Mouse (Mus musculus) stomach, embryonic 16.5 days (tissue): ENCODE measurements around the gene Nelfb. TPM values are rescaled to one million over a fixed set of nuclear protein-coding genes. Genes with fewer than 3 reads are reported as not detected.

ENCODE experiments used
- ATAC-seq: fragments of 200-750 bp; cut with Nextera tagmentation; 2 replicates; pipeline ENCODE4 v1.8.0; 2017; ENCODE audit warnings: moderate number of reproducible peaks, moderate TSS enrichment; ENCODE audit not compliant: insufficient read depth, low FRiP score
- H3K27ac ChIP-seq: fragments of 300-500 bp; sonication (generic); 2 replicates; pipeline ENCODE4 v1.5.1; 2014; ENCODE audit warnings: low read length
- H3K27me3 ChIP-seq: fragments of 300-500 bp; sonication (generic); 2 replicates; pipeline ENCODE4 v1.6.1; 2014; ENCODE audit warnings: low read length, control low read depth, mixed read lengths; ENCODE audit not compliant: control insufficient read depth, insufficient read depth
- H3K36me3 ChIP-seq: fragments of 300-500 bp; sonication (generic); 2 replicates; pipeline ENCODE4 v1.6.1; 2014; ENCODE audit warnings: low read length; ENCODE audit not compliant: control insufficient read depth, insufficient read depth
- H3K4me1 ChIP-seq: fragments of 300-500 bp; sonication (generic); 2 replicates; pipeline ENCODE4 v1.6.1; 2014; ENCODE audit warnings: low read length, control low read depth, mixed read lengths; ENCODE audit not compliant: control insufficient read depth, insufficient read depth
- H3K4me2 ChIP-seq: fragments of 300-500 bp; sonication (generic); 2 replicates; pipeline ENCODE4 v1.6.1; 2014; ENCODE audit warnings: low read depth, low read length, mixed read lengths
- H3K4me3 ChIP-seq: fragments of 300-500 bp; sonication (generic); replicated peaks from 2 replicates; pipeline ENCODE4 v1.5.1; 2014; ENCODE audit warnings: mild to moderate bottlenecking, low read length
- H3K9ac ChIP-seq: fragments of 300-500 bp; sonication (generic); 2 replicates; pipeline ENCODE4 v1.6.1; 2014; ENCODE audit warnings: low read length
- H3K9me3 ChIP-seq: fragments of 300-500 bp; sonication (generic); replicated peaks from 2 replicates; pipeline ENCODE4 v1.6.1; 2016; ENCODE audit warnings: low read length, control low read depth; ENCODE audit not compliant: control insufficient read depth
- WGBS: fragments of 180-500 bp; shearing (Covaris S2); extraction: QIAGEN DNeasy Blood & Tissue Kit; methylation state at CpG from one replicate; pipeline ENCODE4 v1.1.7; 2014; 5-methylcytosine and 5-hydroxymethylcytosine counted together
- polyA plus RNA-seq: library from polyadenylated mRNA; unstranded; fragments of >200 nt; fragmentation: Nextera tagmentation; extraction: Ambion mirVana; gene quantifications from 2 replicates; pipeline ENCODE4 v1.2.1, GENCODE M21; 2015

Gene Nelfb
- polyA plus RNA-seq, 1 experiment from 2014 or later: 102 TPM

GRCm38 (mm10) chr2:25183336-25183735 lies 28.0 kb downstream of the Nelfb start:
- Histone ChIP-seq H3K27me3 (peaks cover 30% of the 10 kb centered on the region), H3K9ac (no peak overlapping the region), H3K36me3 (no peaks in the 10 kb centered on the region), H3K4me3 (0 out of 2 replicates have a peak overlapping the region, but pooled peaks have one; percentile 35), H3K27ac (no peak overlapping the region), H3K4me2 (peak overlapping the region; percentile 85), H3K9me3 (no peaks in the 10 kb centered on the region), H3K4me1 (peaks cover 22% of the 10 kb centered on the region)
- no peak for ATAC-seq
- 59% methylated on average over 2 of the region's 2 CpGs for WGBS

GRCm38 (mm10) chr2:25182664-25183063 lies 28.6 kb downstream of the Nelfb start:
- H3K27me3 ChIP-seq: peaks cover 30% of the 10 kb centered on the region
- no peak for ATAC-seq
- peaks cover 29% of the 10 kb centered on the region for H3K4me1 ChIP-seq
- H3K9ac ChIP-seq: peak overlapping the region; percentile 38; the same call in 1 of the 2 replicates
- H3K9me3 ChIP-seq: no peaks in the 10 kb centered on the region
- 20% methylated on average over 6 of the region's 6 CpGs for WGBS
- H3K4me3 ChIP-seq: peak overlapping the region; percentile 35
- H3K36me3 ChIP-seq: no peaks in the 10 kb centered on the region
- H3K4me2 ChIP-seq: peak overlapping the region; percentile 85
- no peak overlapping the region for H3K27ac ChIP-seq

- peak overlapping the region; percentile 60 for H3K4me3 ChIP-seq
- H3K36me3 ChIP-seq: no peaks in the 10 kb centered on the region
- H3K27ac ChIP-seq: peak overlapping the region; percentile 92
- 2% methylated on average over 17 of the region's 17 CpGs for WGBS
- peak overlapping the region; percentile 76 for H3K9ac ChIP-seq
- no peaks in the 10 kb centered on the region for H3K9me3 ChIP-seq
- peak overlapping the region; percentile 85 for H3K4me2 ChIP-seq
- peaks cover 30% of the 10 kb centered on the region for H3K27me3 ChIP-seq
- ATAC-seq: no peak
- peaks cover 36% of the 10 kb centered on the region for H3K4me1 ChIP-seq
These were observed 29.3 kb downstream of the Nelfb start for GRCm38 (mm10) chr2:25181891-25182397.

- peak; percentile 63 for ATAC-seq
- H3K27me3 ChIP-seq: peaks cover 30% of the 10 kb centered on the region
- H3K4me3 ChIP-seq: peak overlapping the region; percentile 60
- H3K9me3 ChIP-seq: no peaks in the 10 kb centered on the region
- peaks cover 42% of the 10 kb centered on the region for H3K4me1 ChIP-seq
- H3K27ac ChIP-seq: peak overlapping the region; percentile 92
- under 1% methylated on average over 100 of the region's 100 CpGs for WGBS
- H3K4me2 ChIP-seq: peak overlapping the region; percentile 85
- H3K9ac ChIP-seq: peak overlapping the region; percentile 76
- no peaks in the 10 kb centered on the region for H3K36me3 ChIP-seq
These were observed 30.1 kb downstream of the Nelfb start for GRCm38 (mm10) chr2:25180973-25181890.

GRCm38 (mm10) chr2:25180478-25180903 lies 30.8 kb downstream of the Nelfb start, which contains the start of gene Nrarp:
Nrarp (plus strand) TSS chr2:25180758.
- H3K27ac ChIP-seq: peak within 1 kb of the TSS; percentile 92
- peak within 1 kb of the TSS; percentile 60 for H3K4me3 ChIP-seq
- H3K4me2 ChIP-seq: peak within 1 kb of the TSS; percentile 85
- H3K36me3 ChIP-seq: no peaks in the 10 kb centered on the region
- H3K4me1 ChIP-seq: peaks cover 36% of the 10 kb centered on the region
- no peaks in the 10 kb centered on the region for H3K9me3 ChIP-seq
- ATAC-seq: peak; percentile 91
- H3K27me3 ChIP-seq: peaks cover 30% of the 10 kb centered on the region
- WGBS: under 1% methylated on average over 35 of the region's 35 CpGs
- peak within 1 kb of the TSS; percentile 76 for H3K9ac ChIP-seq

- Histone ChIP-seq H3K9me3 (no peaks in the 10 kb centered on the region), H3K27me3 (peaks cover 25% of the 10 kb centered on the region), H3K4me3 (peak overlapping the region; percentile 60), H3K9ac (peak overlapping the region; percentile 54), H3K4me2 (peak overlapping the region; percentile 85), H3K27ac (peak overlapping the region; percentile 66), H3K4me1 (peaks cover 32% of the 10 kb centered on the region), H3K36me3 (no peaks in the 10 kb centered on the region)
- no peak for ATAC-seq
- WGBS: 39% methylated on average over 15 of the region's 15 CpGs
These were observed 31.6 kb downstream of the Nelfb start for GRCm38 (mm10) chr2:25179566-25180217.

GRCm38 (mm10) chr2:25178285-25178972 lies 32.9 kb downstream of the Nelfb start:
- H3K27me3 ChIP-seq: peaks cover 18% of the 10 kb centered on the region
- H3K36me3 ChIP-seq: no peaks in the 10 kb centered on the region
- ATAC-seq: no peak
- H3K4me1 ChIP-seq: peaks cover 33% of the 10 kb centered on the region
- H3K9ac ChIP-seq: no peak overlapping the region
- H3K4me3 ChIP-seq: no peak overlapping the region
- H3K9me3 ChIP-seq: no peaks in the 10 kb centered on the region
- H3K27ac ChIP-seq: no peak overlapping the region
- H3K4me2 ChIP-seq: no peak overlapping the region
- WGBS: 37% methylated on average over 10 of the region's 10 CpGs

GRCm38 (mm10) chr2:25177685-25178084 lies 33.6 kb downstream of the Nelfb start:
- H3K27me3 ChIP-seq: peaks cover 12% of the 10 kb centered on the region
- 10% methylated on average over 6 of the region's 6 CpGs for WGBS
- H3K4me3 ChIP-seq: no peak overlapping the region
- peaks cover 36% of the 10 kb centered on the region for H3K4me1 ChIP-seq
- peak overlapping the region; percentile 6; the same call in 1 of the 2 replicates for H3K9ac ChIP-seq
- H3K36me3 ChIP-seq: no peaks in the 10 kb centered on the region
- no peaks in the 10 kb centered on the region for H3K9me3 ChIP-seq
- H3K4me2 ChIP-seq: peak overlapping the region; percentile 30; the same call in 1 of the 2 replicates
- H3K27ac ChIP-seq: peak overlapping the region; percentile 64
- ATAC-seq: 0 out of 2 replicates have a peak, but pooled peaks have one; percentile 6
